Mouse (Mus musculus) hindbrain, embryonic 12.5 days (tissue): ENCODE results near the gene Slc39a5. TPM values are rescaled to one million over a fixed set of nuclear protein-coding genes. Genes with fewer than 3 reads are reported as not detected.

Experiments used
- ATAC-seq: fragments of 200-750 bp; cut with Nextera tagmentation; 2 replicates; pipeline ENCODE4 v1.8.0; 2017; ENCODE audit warnings: moderate TSS enrichment; ENCODE audit not compliant: low FRiP score
- H3K27ac ChIP-seq: fragments of 300-500 bp; sonication (generic); 2 replicates; pipeline ENCODE4 v1.5.1; 2016; ENCODE audit warnings: mild to moderate bottlenecking
- H3K27me3 ChIP-seq: fragments of 300-500 bp; sonication (generic); 2 replicates; pipeline ENCODE4 v1.6.1; 2016; ENCODE audit warnings: mild to moderate bottlenecking
- H3K36me3 ChIP-seq: fragments of 300-500 bp; sonication (generic); 2 replicates; pipeline ENCODE4 v1.6.1; 2016; ENCODE audit warnings: mild to moderate bottlenecking
- H3K4me1 ChIP-seq: fragments of 300-500 bp; sonication (generic); 2 replicates; pipeline ENCODE4 v1.6.1; 2016
- H3K4me2 ChIP-seq: fragments of 300-500 bp; sonication (generic); replicated peaks from 2 replicates; pipeline ENCODE4 v1.6.1; 2016; ENCODE audit warnings: mild to moderate bottlenecking
- H3K4me3 ChIP-seq: fragments of 300-500 bp; sonication (generic); 2 replicates; pipeline ENCODE4 v1.5.1; 2016; ENCODE audit warnings: mild to moderate bottlenecking
- H3K9ac ChIP-seq: fragments of 300-500 bp; sonication (generic); 2 replicates; pipeline ENCODE4 v1.6.1; 2016; ENCODE audit warnings: mild to moderate bottlenecking, moderate library complexity
- H3K9me3 ChIP-seq: fragments of 300-500 bp; sonication (generic); replicated peaks from 2 replicates; pipeline ENCODE4 v1.6.1; 2016; ENCODE audit warnings: mild to moderate bottlenecking
- WGBS: fragments of 180-500 bp; shearing (Covaris S2); methylation state at CpG from one replicate; pipeline ENCODE4 v1.1.7; 2016; 5-methylcytosine and 5-hydroxymethylcytosine counted together
- polyA plus RNA-seq: library from polyadenylated mRNA; unstranded; fragments of >200 nt; fragmentation: Nextera tagmentation; extraction: Ambion mirVana; gene quantifications from 2 replicates; pipeline ENCODE4 v1.2.1, GENCODE M21; 2016

Gene Slc39a5
- polyA plus RNA-seq = 0.43 TPM in 1 of 2 replicates, not detected in the other

DNA sequence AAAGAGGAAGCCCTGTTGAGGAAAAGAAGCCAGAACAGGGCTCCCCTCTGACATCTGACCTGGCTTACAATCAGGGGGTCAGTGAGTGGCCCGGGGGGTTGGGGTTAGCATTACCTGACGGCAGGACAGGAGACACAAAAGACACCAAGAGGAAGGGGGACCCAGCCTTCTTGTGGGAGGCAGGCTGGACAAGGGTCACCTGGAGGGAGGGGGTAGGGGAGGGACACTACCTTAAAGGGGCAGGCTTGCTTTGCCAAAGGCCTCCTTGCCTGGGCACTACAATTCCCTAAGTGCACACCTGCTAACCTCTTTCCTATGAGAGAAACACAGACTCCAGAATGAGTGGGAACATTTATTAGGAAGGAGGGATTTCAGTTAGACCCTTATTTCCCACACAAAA lies at the start of gene Slc39a5:
TSS of gene Slc39a5 (minus strand) at position 174 of the 400 bp plus-strand sequence.
- 0 out of 2 replicates have a peak within 1 kb of the TSS, but pooled peaks have one; percentile 8 for H3K9ac ChIP-seq
- H3K4me3 ChIP-seq = no peak within 1 kb of the TSS
- H3K4me2 ChIP-seq = no peak within 1 kb of the TSS
- H3K4me1 ChIP-seq = peaks cover 16% of the 10 kb centered on the region; the same call in 1 of the 2 replicates
- 15% methylated on average over 2 of the region's 2 CpGs for WGBS
- no peaks in the 10 kb centered on the region for H3K27me3 ChIP-seq
- H3K36me3 ChIP-seq = peaks cover 21% of the 10 kb centered on the region
- no peak for ATAC-seq
- no peak within 1 kb of the TSS for H3K27ac ChIP-seq
- no peaks in the 10 kb centered on the region for H3K9me3 ChIP-seq

DNA sequence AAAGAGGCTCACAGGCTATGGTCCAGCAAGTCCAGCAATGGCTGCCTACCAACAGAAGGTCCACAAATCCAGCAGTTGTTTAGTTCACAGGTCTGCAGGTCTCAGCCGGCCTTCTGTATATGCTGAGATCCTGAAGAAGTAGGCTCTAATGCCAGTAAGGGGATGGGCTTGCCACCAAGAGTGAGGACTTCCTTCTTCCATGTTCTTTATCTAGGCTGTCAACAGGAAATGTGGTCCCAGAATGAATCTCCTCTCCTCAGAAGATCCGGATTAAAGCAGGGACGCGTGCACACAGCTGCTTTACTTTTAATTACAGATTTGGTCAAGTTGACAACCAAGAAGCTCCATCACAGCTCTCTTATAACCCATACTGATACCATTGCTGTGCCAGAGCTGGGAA lies 44.4 kb upstream of the Slc39a5 start:
- no peaks in the 10 kb centered on the region for H3K9me3 ChIP-seq
- H3K36me3 ChIP-seq = peaks cover 10% of the 10 kb centered on the region
- no peak overlapping the region for H3K4me3 ChIP-seq
- no peak overlapping the region for H3K27ac ChIP-seq
- no peak for ATAC-seq
- WGBS = 90% methylated on average over 4 of the region's 4 CpGs
- H3K27me3 ChIP-seq = no peaks in the 10 kb centered on the region
- no peak overlapping the region for H3K4me2 ChIP-seq
- H3K9ac ChIP-seq = no peak overlapping the region
- H3K4me1 ChIP-seq = no peaks in the 10 kb centered on the region

DNA sequence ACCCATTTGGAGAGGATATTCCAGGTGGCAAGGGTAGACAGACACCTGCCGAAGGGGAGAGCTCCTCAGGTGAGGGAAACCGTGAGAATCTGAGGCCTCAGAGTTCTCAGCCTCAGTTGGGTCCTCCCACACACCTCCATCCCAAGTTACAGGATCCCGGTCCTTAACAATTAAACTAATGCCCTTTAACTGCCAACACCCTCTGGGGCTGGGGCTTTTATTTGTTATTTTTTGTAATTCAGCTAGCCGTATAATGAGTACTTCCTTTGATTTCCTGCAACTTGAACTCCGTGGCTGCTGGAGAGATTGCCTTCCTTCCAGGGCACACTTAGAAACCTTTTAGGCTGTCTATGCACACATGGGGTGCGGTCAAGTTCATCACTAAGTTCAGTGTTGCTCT lies 43.3 kb upstream of the Slc39a5 start:
- Histone ChIP-seq H3K4me1 (no peaks in the 10 kb centered on the region), H3K27me3 (no peaks in the 10 kb centered on the region), H3K4me2 (no peak overlapping the region), H3K36me3 (peaks cover 21% of the 10 kb centered on the region), H3K9ac (no peak overlapping the region), H3K27ac (no peak overlapping the region), H3K9me3 (no peaks in the 10 kb centered on the region), H3K4me3 (no peak overlapping the region)
- 73% methylated on average over 6 of the region's 6 CpGs for WGBS
- ATAC-seq = no peak

DNA sequence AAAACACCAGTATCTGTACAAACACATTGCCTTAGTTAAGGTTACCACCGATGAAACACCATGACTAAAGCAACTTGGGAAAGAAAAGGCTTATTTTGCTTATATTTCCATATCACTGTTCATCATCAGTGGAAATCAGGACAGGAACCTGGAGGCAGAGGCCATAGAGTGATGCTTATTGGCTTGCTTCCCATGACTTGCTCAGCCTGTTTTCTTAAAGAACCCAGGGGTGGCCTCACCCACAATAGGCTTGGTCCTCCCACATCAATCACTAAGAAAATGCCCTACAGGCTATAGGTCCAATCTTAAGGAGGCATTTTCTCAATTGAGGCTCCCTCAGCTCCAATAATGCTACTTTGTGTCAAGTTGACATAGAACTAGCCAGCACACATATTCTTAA lies 41.7 kb upstream of the Slc39a5 start:
- WGBS = 87% methylated on average over 1 of the region's 1 CpGs
- no peak for ATAC-seq
- no peak overlapping the region for H3K4me2 ChIP-seq
- H3K27ac ChIP-seq = no peak overlapping the region
- H3K27me3 ChIP-seq = no peaks in the 10 kb centered on the region
- no peak overlapping the region for H3K9ac ChIP-seq
- H3K9me3 ChIP-seq = no peaks in the 10 kb centered on the region
- H3K4me3 ChIP-seq = no peak overlapping the region
- H3K4me1 ChIP-seq = no peaks in the 10 kb centered on the region
- H3K36me3 ChIP-seq = peaks cover 37% of the 10 kb centered on the region

DNA sequence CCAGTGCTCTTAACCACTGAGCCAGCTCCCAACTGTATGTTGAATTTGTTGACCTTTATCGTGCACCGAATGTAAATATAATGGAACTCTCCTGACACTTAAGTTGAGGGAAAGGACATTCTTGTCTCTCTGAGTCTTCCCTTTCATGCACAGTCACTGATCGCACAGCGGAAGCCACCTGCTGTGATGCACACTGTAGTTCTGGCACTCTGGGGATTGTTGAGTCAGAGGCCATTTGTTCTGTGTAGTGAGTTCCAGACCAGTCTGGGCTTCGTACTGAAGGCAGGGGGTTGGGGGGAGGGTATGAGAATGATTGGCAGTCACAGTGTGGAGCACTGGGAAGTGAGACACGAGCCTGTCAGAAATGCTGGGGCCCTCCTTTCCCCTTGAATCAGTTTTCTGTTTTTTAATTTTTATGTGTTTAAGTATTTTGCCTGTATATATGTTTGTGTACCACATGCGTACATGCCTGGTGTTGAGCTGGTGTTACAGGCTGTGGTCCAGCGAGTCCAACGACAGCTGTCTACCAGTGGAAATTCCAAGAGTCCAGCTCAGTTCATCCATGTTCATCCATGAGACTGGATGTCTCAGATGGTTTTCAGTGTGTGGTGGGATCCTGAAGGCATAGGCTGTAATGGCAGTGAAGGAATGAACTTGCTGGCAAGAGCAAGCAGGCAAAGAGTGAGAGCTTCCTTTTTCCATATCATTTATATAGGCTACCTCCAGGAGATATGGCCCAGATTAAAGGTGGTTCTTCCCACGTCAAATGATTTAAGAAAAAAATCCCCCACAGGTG lies 40.5 kb upstream of the Slc39a5 start:
- Histone ChIP-seq H3K4me3 (no peak overlapping the region), H3K4me1 (no peaks in the 10 kb centered on the region), H3K9me3 (no peaks in the 10 kb centered on the region), H3K9ac (no peak overlapping the region), H3K4me2 (no peak overlapping the region), H3K27ac (no peak overlapping the region), H3K36me3 (peaks cover 47% of the 10 kb centered on the region), H3K27me3 (no peaks in the 10 kb centered on the region)
- WGBS = 83% methylated on average over 10 of the region's 10 CpGs
- ATAC-seq = no peak

DNA sequence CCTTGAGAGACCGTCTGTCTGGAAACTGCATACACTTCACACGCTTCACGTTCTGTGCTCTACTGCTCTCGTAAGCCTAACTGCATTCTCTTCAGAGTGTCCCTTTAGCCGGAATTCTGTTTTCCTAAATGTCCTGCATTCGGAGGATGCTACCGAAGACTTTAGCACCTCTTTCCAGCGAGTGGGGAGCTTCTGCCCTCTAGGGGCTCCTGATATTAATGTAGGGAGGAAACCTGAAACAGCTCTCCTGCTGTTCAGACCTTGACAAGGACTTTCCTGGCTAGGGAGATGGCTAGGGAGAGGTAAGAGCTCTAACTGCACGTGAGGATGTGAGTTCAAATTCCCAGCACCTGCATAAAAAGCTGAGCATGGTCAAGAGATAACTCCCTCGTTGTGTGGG lies 39.4 kb upstream of the Slc39a5 start:
- H3K27ac ChIP-seq = no peak overlapping the region
- H3K36me3 ChIP-seq = peaks cover 58% of the 10 kb centered on the region
- no peaks in the 10 kb centered on the region for H3K27me3 ChIP-seq
- 67% methylated on average over 10 of the region's 10 CpGs for WGBS
- no peak overlapping the region for H3K4me3 ChIP-seq
- no peak overlapping the region for H3K9ac ChIP-seq
- peaks cover under 1% of the 10 kb centered on the region; the same call in 1 of the 2 replicates for H3K4me1 ChIP-seq
- H3K4me2 ChIP-seq = no peak overlapping the region
- no peaks in the 10 kb centered on the region for H3K9me3 ChIP-seq
- ATAC-seq = no peak

DNA sequence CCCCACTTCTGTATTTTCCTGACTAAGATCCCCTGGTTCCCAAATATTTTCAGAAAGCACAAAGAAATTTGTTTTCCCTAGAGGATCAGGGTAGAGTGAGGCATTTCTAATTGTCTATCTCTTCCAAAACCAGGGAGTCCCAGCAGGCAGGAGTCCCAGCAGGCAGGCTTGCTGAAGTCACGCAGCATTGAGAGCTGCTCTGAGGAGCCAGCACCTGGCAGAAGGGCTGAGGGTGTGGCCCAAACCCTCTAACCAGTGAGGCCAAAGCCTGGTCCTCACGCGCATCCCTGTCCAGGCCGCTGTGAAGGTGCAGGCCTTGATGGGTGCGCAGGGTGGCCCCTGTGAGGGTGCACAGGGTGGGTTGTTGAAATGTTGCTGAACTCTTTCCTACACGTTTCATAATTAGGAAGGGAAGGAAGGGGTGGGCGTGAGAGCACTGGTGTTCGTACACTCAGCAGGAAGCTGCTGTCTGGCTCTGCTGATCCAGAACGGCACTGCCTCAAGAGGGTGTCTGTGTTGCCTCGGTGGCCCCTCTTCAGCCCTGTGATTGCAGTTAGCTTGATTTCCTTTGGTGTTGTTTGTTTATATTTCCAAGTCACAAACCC lies 37.7 kb upstream of the Slc39a5 start:
- Histone ChIP-seq H3K36me3 (peaks cover 68% of the 10 kb centered on the region), H3K9me3 (no peaks in the 10 kb centered on the region)
- WGBS = 84% methylated on average over 10 of the region's 10 CpGs

DNA sequence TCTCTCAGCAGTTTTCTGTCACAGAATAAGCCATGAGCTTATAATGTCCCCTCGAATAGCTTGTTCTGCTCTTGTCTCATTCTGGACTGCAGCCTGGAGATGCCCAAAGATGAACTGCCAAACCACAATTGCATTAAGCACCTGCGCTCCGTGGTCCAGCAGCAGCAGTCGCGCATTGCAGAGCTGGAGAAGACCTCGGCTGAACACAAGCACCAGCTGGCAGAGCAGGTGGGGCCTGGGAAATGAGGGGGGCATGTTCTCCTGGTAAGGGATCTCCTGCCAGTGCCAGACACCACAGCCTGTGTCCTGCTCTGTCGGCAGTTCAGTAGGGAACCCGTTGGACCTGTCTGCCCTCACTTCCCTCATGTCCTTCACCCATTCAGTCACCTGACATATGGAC lies 35.3 kb upstream of the Slc39a5 start:
- peaks cover 8% of the 10 kb centered on the region; the same call in 1 of the 2 replicates for H3K4me1 ChIP-seq
- no peak overlapping the region for H3K9ac ChIP-seq
- H3K4me2 ChIP-seq = no peak overlapping the region
- no peaks in the 10 kb centered on the region for H3K27me3 ChIP-seq
- 91% methylated on average over 8 of the region's 8 CpGs for WGBS
- no peak overlapping the region for H3K27ac ChIP-seq
- H3K36me3 ChIP-seq = peaks cover 77% of the 10 kb centered on the region
- no peaks in the 10 kb centered on the region for H3K9me3 ChIP-seq
- ATAC-seq = no peak
- H3K4me3 ChIP-seq = no peak overlapping the region

More for the DNA sequence above, 37.7 kb upstream of the Slc39a5 start:
- H3K27me3 ChIP-seq = no peaks in the 10 kb centered on the region
- no peak for ATAC-seq
- no peak overlapping the region for H3K4me3 ChIP-seq
- no peak overlapping the region for H3K4me2 ChIP-seq
- peaks cover 8% of the 10 kb centered on the region; the same call in 1 of the 2 replicates for H3K4me1 ChIP-seq
- H3K27ac ChIP-seq = no peak overlapping the region
- no peak overlapping the region for H3K9ac ChIP-seq

DNA sequence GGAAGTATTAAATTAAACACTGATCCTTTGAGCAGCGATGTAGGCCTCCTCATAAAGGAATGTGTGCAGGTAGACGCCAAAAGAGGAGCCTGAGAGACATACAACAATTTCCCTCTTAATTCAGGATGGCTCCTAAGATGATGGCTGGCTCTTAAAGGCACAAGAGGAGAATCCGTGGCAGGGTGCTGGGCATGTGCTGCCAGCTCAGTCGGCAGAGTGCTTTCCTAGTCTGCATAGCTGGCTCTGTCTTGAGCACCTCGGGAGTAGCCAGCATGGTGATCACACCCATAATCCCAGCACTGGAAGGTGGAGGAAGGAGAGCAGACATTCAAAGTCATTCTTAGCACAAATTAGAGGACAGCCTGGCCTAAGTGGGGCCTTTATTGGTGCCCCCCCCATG lies 34.8 kb upstream of the Slc39a5 start:
- no peaks in the 10 kb centered on the region for H3K9me3 ChIP-seq
- H3K4me1 ChIP-seq = peaks cover 8% of the 10 kb centered on the region; the same call in 1 of the 2 replicates
- H3K27ac ChIP-seq = 0 out of 2 replicates have a peak overlapping the region, but pooled peaks have one; percentile 25
- ATAC-seq = no peak
- H3K27me3 ChIP-seq = no peaks in the 10 kb centered on the region
- no peak overlapping the region for H3K4me3 ChIP-seq
- 91% methylated on average over 5 of the region's 5 CpGs for WGBS
- H3K36me3 ChIP-seq = peaks cover 77% of the 10 kb centered on the region
- H3K9ac ChIP-seq = no peak overlapping the region
- H3K4me2 ChIP-seq = no peak overlapping the region

DNA sequence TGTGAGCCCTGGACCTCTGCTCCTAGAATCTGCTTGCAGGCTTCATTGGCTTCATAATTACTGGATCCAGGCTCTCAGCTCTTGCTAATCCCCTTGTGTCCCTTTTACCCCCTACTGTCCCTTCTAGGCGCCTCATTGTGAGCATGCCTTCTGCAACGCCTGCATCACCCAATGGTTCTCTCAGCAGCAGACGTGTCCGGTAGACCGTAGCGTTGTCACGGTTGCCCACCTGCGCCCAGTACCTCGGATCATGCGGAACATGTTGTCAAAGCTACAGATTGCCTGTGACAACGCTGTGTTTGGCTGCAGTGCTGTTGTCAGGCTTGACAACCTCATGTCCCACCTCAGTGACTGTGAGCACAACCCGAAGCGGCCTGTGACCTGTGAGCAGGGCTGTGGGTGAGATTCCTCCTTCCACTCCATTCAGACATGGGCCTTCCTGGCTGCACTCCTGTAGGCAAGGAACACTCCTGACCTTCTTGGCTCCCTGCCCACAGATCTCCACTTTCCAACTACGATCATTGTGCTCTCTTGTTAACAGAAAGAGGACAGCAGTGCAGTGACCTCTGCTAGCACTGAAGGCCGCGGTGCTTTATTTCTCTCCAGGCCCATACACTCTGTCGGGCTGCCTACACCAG lies 34.3 kb upstream of the Slc39a5 start:
- 80% methylated on average over 17 of the region's 17 CpGs for WGBS
- Histone ChIP-seq H3K9ac (peak overlapping the region; percentile 13; the same call in 1 of the 2 replicates), H3K4me1 (peaks cover 8% of the 10 kb centered on the region; the same call in 1 of the 2 replicates), H3K27ac (no peak overlapping the region), H3K4me3 (no peak overlapping the region), H3K9me3 (no peaks in the 10 kb centered on the region), H3K27me3 (no peaks in the 10 kb centered on the region), H3K36me3 (peaks cover 77% of the 10 kb centered on the region), H3K4me2 (no peak overlapping the region)
- ATAC-seq = peak; percentile 43; the same call in 1 of the 2 replicates

DNA sequence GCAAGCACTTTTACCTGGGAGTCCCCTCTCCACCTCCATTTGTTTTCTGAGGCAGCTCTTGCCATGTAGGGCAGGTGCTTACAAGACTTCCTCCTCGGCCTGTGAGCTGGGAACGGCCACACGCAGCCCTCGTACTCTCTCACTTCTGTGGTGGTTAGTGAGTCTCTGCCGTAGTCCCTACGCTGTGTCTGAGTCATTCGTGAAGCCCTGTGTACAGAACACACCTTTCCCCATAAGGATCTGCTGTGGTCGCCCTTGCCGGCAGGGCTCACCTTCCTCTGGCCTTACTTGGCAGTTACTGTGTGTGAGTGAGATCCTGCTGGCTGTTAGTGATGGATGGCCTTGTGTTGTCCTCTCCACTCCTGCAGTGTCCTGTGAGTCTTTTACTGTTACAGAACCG lies 33.7 kb upstream of the Slc39a5 start:
- H3K4me1 ChIP-seq = peaks cover 8% of the 10 kb centered on the region; the same call in 1 of the 2 replicates
- H3K27me3 ChIP-seq = no peaks in the 10 kb centered on the region
- no peak overlapping the region for H3K27ac ChIP-seq
- H3K36me3 ChIP-seq = peaks cover 77% of the 10 kb centered on the region
- no peak overlapping the region for H3K9ac ChIP-seq
- ATAC-seq = no peak
- 91% methylated on average over 10 of the region's 10 CpGs for WGBS
- no peak overlapping the region for H3K4me2 ChIP-seq
- H3K9me3 ChIP-seq = no peaks in the 10 kb centered on the region
- H3K4me3 ChIP-seq = no peak overlapping the region

DNA sequence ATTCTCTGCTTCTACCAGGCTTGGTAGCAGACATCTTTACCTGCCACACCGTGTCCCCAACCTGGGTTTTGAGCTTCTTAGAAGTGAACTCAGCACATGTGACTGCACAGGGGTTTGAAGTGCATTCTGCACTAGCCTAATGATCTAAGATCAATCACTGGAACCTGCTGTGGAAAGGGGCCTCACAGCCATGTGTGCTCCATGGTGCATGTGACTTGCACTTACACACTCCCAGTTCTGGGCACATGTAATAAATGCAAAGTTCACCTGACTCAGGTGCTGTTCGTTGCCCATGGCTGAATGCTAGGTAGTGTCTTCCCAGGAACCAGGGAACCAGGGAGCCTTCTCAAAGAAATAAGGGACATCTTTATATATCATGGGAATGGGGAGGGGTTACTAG lies 32.4 kb upstream of the Slc39a5 start:
- Histone ChIP-seq H3K36me3 (peaks cover 77% of the 10 kb centered on the region), H3K27ac (no peak overlapping the region), H3K9me3 (no peaks in the 10 kb centered on the region), H3K4me2 (no peak overlapping the region), H3K9ac (no peak overlapping the region), H3K27me3 (no peaks in the 10 kb centered on the region), H3K4me1 (peaks cover 8% of the 10 kb centered on the region; the same call in 1 of the 2 replicates), H3K4me3 (no peak overlapping the region)
- no peak for ATAC-seq
- WGBS = 98% methylated on average over 2 of the region's 2 CpGs
